Mouse (Mus musculus) limb, embryonic 14.5 days (tissue): Measurements from ENCODE around the gene Actr1b. TPM values are rescaled to one million over a fixed set of nuclear protein-coding genes. Genes with fewer than 3 reads are reported as not detected.

Source experiments
- ATAC-seq: fragments of 200-750 bp; cut with Nextera tagmentation; 2 replicates; pipeline ENCODE4 v1.8.0; 2017; ENCODE audit warnings: low read depth, moderate number of reproducible peaks, moderate TSS enrichment; ENCODE audit not compliant: low FRiP score
- DNase-seq: peaks from one replicate; pipeline ENCODE4 v3.0.0-alpha.2; 2015; ENCODE audit warnings: low spot score
- H3K27ac ChIP-seq: fragments of 300-500 bp; sonication (generic); replicated peaks from 2 replicates; pipeline ENCODE4 v1.5.1; 2014; ENCODE audit warnings: low read depth, mild to moderate bottlenecking, low read length, moderate library complexity, mixed read lengths
- H3K27me3 ChIP-seq: fragments of 300-500 bp; sonication (generic); 2 replicates; pipeline ENCODE4 v1.6.1; 2014; ENCODE audit warnings: low read length, mixed read lengths; ENCODE audit not compliant: control insufficient read depth, insufficient read depth
- H3K36me3 ChIP-seq: fragments of 300-500 bp; sonication (generic); 2 replicates; pipeline ENCODE4 v1.6.1; 2014; ENCODE audit warnings: mild to moderate bottlenecking, low read length, moderate library complexity, mixed read lengths; ENCODE audit not compliant: control insufficient read depth, insufficient read depth
- H3K4me1 ChIP-seq: fragments of 300-500 bp; sonication (generic); 2 replicates; pipeline ENCODE4 v1.6.1; 2014; ENCODE audit warnings: antibody characterized with exemption, low read length, mixed read lengths; ENCODE audit not compliant: control insufficient read depth, insufficient read depth
- H3K4me2 ChIP-seq: fragments of 300-500 bp; sonication (generic); replicated peaks from 2 replicates; pipeline ENCODE4 v1.6.1; 2014; ENCODE audit warnings: low read depth, mild to moderate bottlenecking, low read length, moderate library complexity; ENCODE audit not compliant: severe bottlenecking
- H3K4me3 ChIP-seq: fragments of 300-500 bp; sonication (generic); replicated peaks from 2 replicates; pipeline ENCODE4 v1.5.1; 2014; ENCODE audit warnings: low read length
- H3K9ac ChIP-seq: fragments of 300-500 bp; sonication (generic); 2 replicates; pipeline ENCODE4 v1.6.1; 2014; ENCODE audit warnings: mild to moderate bottlenecking, low read depth, low read length, moderate library complexity; ENCODE audit not compliant: severe bottlenecking
- H3K9me3 ChIP-seq: fragments of 300-500 bp; sonication (generic); 2 replicates; pipeline ENCODE4 v1.6.1; 2016; ENCODE audit warnings: low read length; ENCODE audit not compliant: control insufficient read depth
- POLR2A ChIP-seq: fragments of 200-500 bp; IDR thresholded peaks from 2 replicates; pipeline ENCODE4 v1.8.0; 2012; ENCODE audit warnings: inconsistent platforms, mild to moderate bottlenecking, moderate library complexity, borderline replicate concordance; ENCODE audit not compliant: insufficient read depth, insufficient read length; ENCODE audit errors: extremely low read depth
- WGBS: fragments of 180-500 bp; shearing (Covaris S2); extraction: QIAGEN DNeasy Blood & Tissue Kit; methylation state at CpG from one replicate; pipeline ENCODE4 v1.1.7; 2014; 5-methylcytosine and 5-hydroxymethylcytosine counted together
- polyA plus RNA-seq, 2 experiments: library from polyadenylated mRNA; depleted of rRNA in 1 of 2; stranded (reverse) in 1 of 2; unstranded in 1 of 2; fragments of >200 nt; fragmentation: Nextera tagmentation in 1 of 2; extraction: Ambion mirVana in 1 of 2; gene quantifications; 2 replicates each; pipeline versions ENCODE4 v1.2.1 to v1.2.3; 2012 to 2014

Actr1b gene
- polyA plus RNA-seq, 2 experiments: 85.7 to 162 TPM

DNA sequence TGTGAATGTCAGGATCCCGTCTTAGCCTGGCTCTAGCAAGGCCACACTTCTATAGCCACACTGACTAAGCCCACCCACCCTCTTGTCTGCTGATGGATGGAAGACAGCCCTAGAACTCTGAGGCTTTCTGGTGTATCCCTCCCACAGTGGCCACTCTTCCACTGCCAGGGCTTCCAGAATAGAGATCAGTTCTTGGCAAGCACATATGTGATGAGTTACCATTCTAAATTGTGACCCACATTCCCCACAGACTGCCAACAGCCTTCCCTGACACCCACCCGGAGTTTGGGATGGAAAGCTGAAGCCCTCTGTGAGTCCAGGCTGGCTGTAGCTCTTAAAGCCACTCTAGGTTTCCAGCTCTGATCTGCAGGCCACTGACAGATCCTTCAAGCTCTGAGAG, 7.1 kb downstream of the Actr1b start:
- Histone ChIP-seq H3K4me1 (peaks cover 12% of the 10 kb centered on the region), H3K4me2 (no peak overlapping the region), H3K36me3 (peaks cover 53% of the 10 kb centered on the region), H3K4me3 (no peak overlapping the region), H3K27me3 (no peaks in the 10 kb centered on the region), H3K27ac (no peak overlapping the region), H3K9me3 (no peaks in the 10 kb centered on the region), H3K9ac (no peak overlapping the region)
- no peak for TF ChIP-seq POLR2A
- 67% methylated on average over 2 of the region's 2 CpGs for WGBS
- ATAC-seq (no peak), DNase-seq (no peak)

DNA sequence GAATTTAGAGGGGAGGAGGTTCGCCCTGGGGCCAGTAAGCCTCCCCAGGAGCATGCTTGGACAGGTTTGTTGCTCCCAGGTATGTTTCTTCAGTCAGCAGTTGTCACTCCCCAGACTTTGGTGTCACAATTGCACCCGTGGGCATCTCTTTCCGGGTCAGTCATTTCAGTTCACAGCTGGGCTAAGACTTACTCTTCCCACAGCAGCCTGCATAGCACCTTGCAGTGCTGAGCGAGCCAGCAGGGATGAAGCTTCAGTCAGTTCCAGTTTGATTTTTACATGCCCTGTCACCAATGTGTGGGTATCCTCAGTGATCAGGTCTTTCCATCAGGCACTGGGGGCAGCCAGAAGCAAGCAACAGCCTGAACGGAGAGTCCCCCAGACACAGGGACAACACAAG, 17.2 kb downstream of the Actr1b start:
- Histone ChIP-seq H3K36me3 (peaks cover 61% of the 10 kb centered on the region), H3K9ac (0 out of 2 replicates have a peak overlapping the region, but pooled peaks have one; percentile 16), H3K4me2 (no peak overlapping the region), H3K27ac (no peak overlapping the region), H3K4me1 (peaks cover 5% of the 10 kb centered on the region; the same call in 1 of the 2 replicates), H3K27me3 (no peaks in the 10 kb centered on the region), H3K4me3 (no peak overlapping the region), H3K9me3 (no peaks in the 10 kb centered on the region)
- TF ChIP-seq POLR2A: no peak
- no peak for ATAC-seq
- 54% methylated on average over 5 of the region's 5 CpGs for WGBS
- DNase-seq: no peak

DNA sequence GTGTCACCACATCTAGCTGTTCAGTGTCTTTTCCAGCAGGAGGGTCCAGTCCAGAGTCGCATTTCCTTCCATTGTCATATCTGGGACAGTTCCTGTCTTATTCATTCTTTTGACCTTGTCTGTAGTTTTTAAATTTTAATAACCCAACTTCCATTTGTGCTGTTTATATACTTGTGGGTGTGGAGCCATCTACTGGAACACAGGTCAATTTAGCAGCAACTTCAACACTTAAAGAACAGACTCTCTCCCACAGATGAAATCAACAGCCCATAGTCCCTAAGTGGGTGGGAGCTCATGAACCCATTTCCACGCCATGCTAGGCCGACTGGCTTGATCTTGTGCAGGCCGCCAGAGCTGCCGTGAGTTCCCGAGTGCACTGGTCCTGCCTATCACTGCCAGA, 17.8 kb downstream of the Actr1b start:
- no peak overlapping the region for H3K9ac ChIP-seq
- peaks cover 6% of the 10 kb centered on the region; the same call in 1 of the 2 replicates for H3K4me1 ChIP-seq
- H3K27ac ChIP-seq: no peak overlapping the region
- ATAC-seq: no peak
- H3K27me3 ChIP-seq: no peaks in the 10 kb centered on the region
- no peak for DNase-seq
- H3K9me3 ChIP-seq: no peaks in the 10 kb centered on the region
- TF ChIP-seq POLR2A: no peak
- peaks cover 56% of the 10 kb centered on the region for H3K36me3 ChIP-seq
- 62% methylated on average over 6 of the region's 6 CpGs for WGBS
- no peak overlapping the region for H3K4me2 ChIP-seq
- H3K4me3 ChIP-seq: no peak overlapping the region

GRCm38 (mm10) chr1:36694871-36695270, 19.4 kb downstream of the Actr1b start:
- WGBS: 83% methylated on average over 6 of the region's 6 CpGs
- ATAC-seq: no peak

GRCm38 (mm10) chr1:36691271-36692155, 22.7 kb downstream of the Actr1b start, which contains the start of gene Cox5b:
Gene Cox5b, plus strand, starts transcription at chr1:36691449.
- H3K36me3 ChIP-seq: peaks cover 26% of the 10 kb centered on the region
- no peaks in the 10 kb centered on the region for H3K9me3 ChIP-seq
- H3K27me3 ChIP-seq: no peaks in the 10 kb centered on the region
- TF ChIP-seq POLR2A: no peak
- ATAC-seq: peak; percentile 94
- DNase-seq: peak; percentile 100
- 2% methylated on average over 65 of the region's 68 CpGs for WGBS
- H3K4me3 ChIP-seq: peak within 1 kb of the TSS; percentile 88
- H3K9ac ChIP-seq: peak within 1 kb of the TSS; percentile 80
- H3K4me1 ChIP-seq: peaks cover 6% of the 10 kb centered on the region; the same call in 1 of the 2 replicates
- H3K4me2 ChIP-seq: peak within 1 kb of the TSS; percentile 80
- no peak within 1 kb of the TSS for H3K27ac ChIP-seq

More at GRCm38 (mm10) chr1:36694871-36695270, 19.4 kb downstream of the Actr1b start:
- no peak for TF ChIP-seq POLR2A
- H3K4me3 ChIP-seq: no peak overlapping the region
- no peak for DNase-seq
- peaks cover 6% of the 10 kb centered on the region; the same call in 1 of the 2 replicates for H3K4me1 ChIP-seq
- H3K9ac ChIP-seq: no peak overlapping the region
- no peak overlapping the region for H3K4me2 ChIP-seq
- peaks cover 40% of the 10 kb centered on the region for H3K36me3 ChIP-seq
- H3K27me3 ChIP-seq: no peaks in the 10 kb centered on the region
- no peaks in the 10 kb centered on the region for H3K9me3 ChIP-seq
- H3K27ac ChIP-seq: no peak overlapping the region
